Mouse (Mus musculus): ENCODE data around the gene Tubal3. TPM values are rescaled to one million over a fixed set of nuclear protein-coding genes. Genes with fewer than 3 reads are reported as not detected.

Gene Tubal3
- polyA plus RNA-seq, 1 experiment from 2014 or later: not detected

GRCm38 (mm10) chr13:3949477-3949876, 31.4 kb downstream of the Tubal3 start:
- no peak for ATAC-seq (ENCODE audit: low FRiP score, low TSS enrichment)

DNA sequence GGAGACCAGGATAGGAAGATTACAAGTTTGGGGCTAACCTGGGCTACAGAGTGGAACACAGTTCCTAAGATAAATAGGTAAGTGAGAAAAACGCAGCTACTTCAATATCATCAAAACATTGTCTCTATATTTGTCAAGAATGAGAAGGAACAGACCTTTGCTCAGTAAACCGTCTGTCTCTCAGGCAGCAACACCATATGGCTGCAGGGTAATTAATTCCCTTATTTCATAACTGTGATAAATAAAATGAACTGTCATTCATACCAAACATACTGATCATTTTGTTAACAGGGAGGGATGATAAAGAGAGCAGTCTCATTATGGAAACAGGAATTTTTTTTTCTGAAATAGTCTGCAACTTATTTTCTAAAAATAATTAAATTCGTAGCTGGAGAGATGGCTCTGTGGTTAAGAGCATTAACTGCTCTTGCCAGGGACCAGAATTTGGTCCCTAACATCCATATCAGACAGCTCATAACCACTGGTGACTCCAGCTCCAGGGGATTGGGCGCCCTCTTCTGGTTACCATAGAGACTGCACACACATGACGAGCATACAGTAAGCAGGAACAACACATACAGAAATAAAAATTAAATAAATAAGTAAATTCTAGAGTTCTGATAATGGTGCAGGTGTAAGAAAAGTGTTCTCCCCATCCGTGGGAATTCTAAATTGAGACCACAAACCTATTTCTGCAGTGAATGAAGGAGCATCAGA, 33.3 kb downstream of the Tubal3 start:
- Histone ChIP-seq H3K4me2 (replicated peaks; ENCODE audit: low read depth, low read length) (no peak overlapping the region), H3K27ac (ENCODE audit: low read length) (no peak overlapping the region), H3K4me1 (ENCODE audit: insufficient read depth, low read length) (no peaks in the 10 kb centered on the region), H3K9me3 (ENCODE audit: low read length) (peaks cover 2% of the 10 kb centered on the region; the same call in 1 of the 2 replicates), H3K4me3 (ENCODE audit: low read length) (no peak overlapping the region), H3K9ac (replicated peaks; ENCODE audit: low read length) (no peak overlapping the region), H3K36me3 (ENCODE audit: insufficient read depth, low read length) (no peaks in the 10 kb centered on the region), H3K27me3 (ENCODE audit: insufficient read depth, low read length) (no peaks in the 10 kb centered on the region)
- 79% methylated on average over 6 of the region's 6 CpGs for WGBS
- ATAC-seq (ENCODE audit: low FRiP score, low TSS enrichment): no peak

More at GRCm38 (mm10) chr13:3949477-3949876, 31.4 kb downstream of the Tubal3 start:
- no peak overlapping the region for H3K27ac ChIP-seq (ENCODE audit: low read length)
- H3K27me3 ChIP-seq (ENCODE audit: insufficient read depth, low read length): no peaks in the 10 kb centered on the region
- H3K4me3 ChIP-seq (ENCODE audit: low read length): no peak overlapping the region
- peaks cover 2% of the 10 kb centered on the region; the same call in 1 of the 2 replicates for H3K9me3 ChIP-seq (ENCODE audit: low read length)
- no peak overlapping the region for H3K4me2 ChIP-seq (replicated peaks; ENCODE audit: low read depth, low read length)
- no peaks in the 10 kb centered on the region for H3K36me3 ChIP-seq (ENCODE audit: insufficient read depth, low read length)
- H3K9ac ChIP-seq (replicated peaks; ENCODE audit: low read length): no peak overlapping the region
- H3K4me1 ChIP-seq (ENCODE audit: insufficient read depth, low read length): no peaks in the 10 kb centered on the region
- WGBS: 91% methylated on average over 4 of the region's 4 CpGs

GRCm38 (mm10) chr13:3968849-3969248, 50.8 kb downstream of the Tubal3 start:
- H3K4me3 ChIP-seq (ENCODE audit: low read length): no peak overlapping the region
- H3K36me3 ChIP-seq (ENCODE audit: insufficient read depth, low read length): no peaks in the 10 kb centered on the region
- H3K4me2 ChIP-seq (replicated peaks; ENCODE audit: low read depth, low read length): no peak overlapping the region
- H3K27me3 ChIP-seq (ENCODE audit: insufficient read depth, low read length): no peaks in the 10 kb centered on the region
- 86% methylated on average over 4 of the region's 4 CpGs for WGBS
- ATAC-seq (ENCODE audit: low FRiP score, low TSS enrichment): no peak
- no peaks in the 10 kb centered on the region for H3K4me1 ChIP-seq (ENCODE audit: insufficient read depth, low read length)
- H3K9me3 ChIP-seq (ENCODE audit: low read length): no peaks in the 10 kb centered on the region
- H3K9ac ChIP-seq (replicated peaks; ENCODE audit: low read length): no peak overlapping the region
- H3K27ac ChIP-seq (ENCODE audit: low read length): no peak overlapping the region

Small RNAs within 50 kb of the gene (microRNA-seq; reads per million reads assigned to microRNA genes)
- not detected for gene Gm22460

Other genes with a start within 250 kb of the Tubal3 start
- 0.76 and 0.81 TPM in 2 replicates for gene Calml3, start 114.0 kb upstream of the Tubal3 start, polyA plus RNA-seq (2015; fragmentation: Nextera tagmentation; extraction: Ambion mirVana)
- gene Calm4, start 80.5 kb upstream of the Tubal3 start, polyA plus RNA-seq (2015; fragmentation: Nextera tagmentation; extraction: Ambion mirVana): not detected in 2 replicates
- not detected in 2 replicates for gene Calm5, start 64.1 kb upstream of the Tubal3 start, polyA plus RNA-seq (2015; fragmentation: Nextera tagmentation; extraction: Ambion mirVana)
- 56.8 and 60.9 TPM in 2 replicates for gene Net1, start 54 bp upstream of the Tubal3 start, polyA plus RNA-seq (2015; fragmentation: Nextera tagmentation; extraction: Ambion mirVana)
- gene Ucn3, start 27.1 kb downstream of the Tubal3 start, polyA plus RNA-seq (2015; fragmentation: Nextera tagmentation; extraction: Ambion mirVana): not detected in 2 replicates
- 1.6 and 1.8 TPM in 2 replicates for gene Akr1c14, start 130.7 kb downstream of the Tubal3 start, polyA plus RNA-seq (2015; fragmentation: Nextera tagmentation; extraction: Ambion mirVana)
- 2.1 and 2.4 TPM in 2 replicates for gene Akr1c18, start 232.4 kb downstream of the Tubal3 start, polyA plus RNA-seq (2015; fragmentation: Nextera tagmentation; extraction: Ambion mirVana)

Data from kidney, embryonic 16.5 days (tissue).